Mouse (Mus musculus): Measurements from ENCODE around the gene Cnfn. TPM values are rescaled to one million over a fixed set of nuclear protein-coding genes. Genes with fewer than 3 reads are reported as not detected.

Gene Cnfn
- polyA plus RNA-seq, 1 experiment from 2014 or later: not detected

- H3K4me1 ChIP-seq (ENCODE audit: control insufficient read depth, insufficient read depth, low read length): peaks cover 5% of the 10 kb centered on the region; the same call in 1 of the 2 replicates
- no peak; the same call in 1 of the 2 replicates for ATAC-seq (replicated peaks; ENCODE audit: insufficient number of reproducible peaks, low FRiP score, low TSS enrichment)
- no peak overlapping the region for H3K4me3 ChIP-seq (ENCODE audit: low read depth, low read length)
- no peaks in the 10 kb centered on the region for H3K9me3 ChIP-seq (replicated peaks; ENCODE audit: control insufficient read depth, low read length)
- no peak overlapping the region for H3K4me2 ChIP-seq
- no peak overlapping the region for H3K9ac ChIP-seq (ENCODE audit: low read depth, low read length)
- 69% methylated on average over 12 of the region's 12 CpGs for WGBS (ENCODE audit: insufficient replicate concordance)
- H3K27ac ChIP-seq (ENCODE audit: low read depth, low read length): peak overlapping the region; percentile 24; the same call in 1 of the 2 replicates
- no peaks in the 10 kb centered on the region; the same call in 1 of the 2 replicates for H3K36me3 ChIP-seq (ENCODE audit: control insufficient read depth, insufficient read depth, low read length)
- H3K27me3 ChIP-seq (ENCODE audit: control insufficient read depth, insufficient read depth, low read length): no peaks in the 10 kb centered on the region
Measured at GRCm38 (mm10) chr7:25385850-25386555, 16.5 kb upstream of the Cnfn start.

GRCm38 (mm10) chr7:25385259-25385658, 15.7 kb upstream of the Cnfn start:
- Histone ChIP-seq H3K27me3 (ENCODE audit: control insufficient read depth, insufficient read depth, low read length) (peaks cover 3% of the 10 kb centered on the region; the same call in 1 of the 2 replicates), H3K9me3 (replicated peaks; ENCODE audit: control insufficient read depth, low read length) (no peaks in the 10 kb centered on the region), H3K9ac (ENCODE audit: low read depth, low read length) (no peak overlapping the region), H3K36me3 (ENCODE audit: control insufficient read depth, insufficient read depth, low read length) (no peaks in the 10 kb centered on the region; the same call in 1 of the 2 replicates), H3K4me3 (ENCODE audit: low read depth, low read length) (no peak overlapping the region), H3K27ac (ENCODE audit: low read depth, low read length) (no peak overlapping the region), H3K4me1 (ENCODE audit: control insufficient read depth, insufficient read depth, low read length) (peaks cover 9% of the 10 kb centered on the region), H3K4me2 (no peak overlapping the region)
- 90% methylated on average over 12 of the region's 12 CpGs for WGBS (ENCODE audit: insufficient replicate concordance)
- no peak for ATAC-seq (replicated peaks; ENCODE audit: insufficient number of reproducible peaks, low FRiP score, low TSS enrichment)

- Histone ChIP-seq H3K9ac (ENCODE audit: low read depth, low read length) (no peak overlapping the region), H3K27ac (ENCODE audit: low read depth, low read length) (no peak overlapping the region), H3K4me2 (no peak overlapping the region), H3K4me1 (ENCODE audit: control insufficient read depth, insufficient read depth, low read length) (peaks cover 10% of the 10 kb centered on the region), H3K36me3 (ENCODE audit: control insufficient read depth, insufficient read depth, low read length) (no peaks in the 10 kb centered on the region; the same call in 1 of the 2 replicates), H3K27me3 (ENCODE audit: control insufficient read depth, insufficient read depth, low read length) (peaks cover 3% of the 10 kb centered on the region; the same call in 1 of the 2 replicates), H3K9me3 (replicated peaks; ENCODE audit: control insufficient read depth, low read length) (no peaks in the 10 kb centered on the region), H3K4me3 (ENCODE audit: low read depth, low read length) (no peak overlapping the region)
- no peak for ATAC-seq (replicated peaks; ENCODE audit: insufficient number of reproducible peaks, low FRiP score, low TSS enrichment)
- 84% methylated on average over 9 of the region's 9 CpGs for WGBS (ENCODE audit: insufficient replicate concordance)
Measured at GRCm38 (mm10) chr7:25384818-25385217, 15.3 kb upstream of the Cnfn start.

- WGBS (ENCODE audit: insufficient replicate concordance): 83% methylated on average over 13 of the region's 13 CpGs
Measured at GRCm38 (mm10) chr7:25384318-25384717, 14.8 kb upstream of the Cnfn start.

GRCm38 (mm10) chr7:25383891-25384290, 14.4 kb upstream of the Cnfn start:
- peaks cover 3% of the 10 kb centered on the region; the same call in 1 of the 2 replicates for H3K27me3 ChIP-seq (ENCODE audit: control insufficient read depth, insufficient read depth, low read length)
- 64% methylated on average over 4 of the region's 4 CpGs for WGBS (ENCODE audit: insufficient replicate concordance)

More at GRCm38 (mm10) chr7:25384318-25384717, 14.8 kb upstream of the Cnfn start:
- Histone ChIP-seq H3K9ac (ENCODE audit: low read depth, low read length) (no peak overlapping the region), H3K4me2 (no peak overlapping the region), H3K4me3 (ENCODE audit: low read depth, low read length) (no peak overlapping the region), H3K27me3 (ENCODE audit: control insufficient read depth, insufficient read depth, low read length) (peaks cover 3% of the 10 kb centered on the region; the same call in 1 of the 2 replicates), H3K9me3 (replicated peaks; ENCODE audit: control insufficient read depth, low read length) (no peaks in the 10 kb centered on the region), H3K36me3 (ENCODE audit: control insufficient read depth, insufficient read depth, low read length) (no peaks in the 10 kb centered on the region; the same call in 1 of the 2 replicates), H3K27ac (ENCODE audit: low read depth, low read length) (no peak overlapping the region), H3K4me1 (ENCODE audit: control insufficient read depth, insufficient read depth, low read length) (peaks cover 14% of the 10 kb centered on the region)
- ATAC-seq (replicated peaks; ENCODE audit: insufficient number of reproducible peaks, low FRiP score, low TSS enrichment): no peak

GRCm38 (mm10) chr7:25383385-25383784, 13.9 kb upstream of the Cnfn start:
- Histone ChIP-seq H3K36me3 (ENCODE audit: control insufficient read depth, insufficient read depth, low read length) (no peaks in the 10 kb centered on the region; the same call in 1 of the 2 replicates), H3K4me3 (ENCODE audit: low read depth, low read length) (no peak overlapping the region), H3K9ac (ENCODE audit: low read depth, low read length) (no peak overlapping the region), H3K4me2 (no peak overlapping the region), H3K9me3 (replicated peaks; ENCODE audit: control insufficient read depth, low read length) (no peaks in the 10 kb centered on the region), H3K4me1 (ENCODE audit: control insufficient read depth, insufficient read depth, low read length) (peaks cover 17% of the 10 kb centered on the region), H3K27ac (ENCODE audit: low read depth, low read length) (no peak overlapping the region), H3K27me3 (ENCODE audit: control insufficient read depth, insufficient read depth, low read length) (peaks cover 3% of the 10 kb centered on the region; the same call in 1 of the 2 replicates)
- 81% methylated on average over 7 of the region's 7 CpGs for WGBS (ENCODE audit: insufficient replicate concordance)
- no peak for ATAC-seq (replicated peaks; ENCODE audit: insufficient number of reproducible peaks, low FRiP score, low TSS enrichment)

More at GRCm38 (mm10) chr7:25383891-25384290, 14.4 kb upstream of the Cnfn start:
- ATAC-seq (replicated peaks; ENCODE audit: insufficient number of reproducible peaks, low FRiP score, low TSS enrichment): no peak
- H3K27ac ChIP-seq (ENCODE audit: low read depth, low read length): no peak overlapping the region
- H3K9ac ChIP-seq (ENCODE audit: low read depth, low read length): no peak overlapping the region
- H3K4me3 ChIP-seq (ENCODE audit: low read depth, low read length): no peak overlapping the region
- H3K9me3 ChIP-seq (replicated peaks; ENCODE audit: control insufficient read depth, low read length): no peaks in the 10 kb centered on the region
- no peaks in the 10 kb centered on the region; the same call in 1 of the 2 replicates for H3K36me3 ChIP-seq (ENCODE audit: control insufficient read depth, insufficient read depth, low read length)
- no peak overlapping the region for H3K4me2 ChIP-seq
- peaks cover 17% of the 10 kb centered on the region for H3K4me1 ChIP-seq (ENCODE audit: control insufficient read depth, insufficient read depth, low read length)

GRCm38 (mm10) chr7:25382541-25382940, 13.0 kb upstream of the Cnfn start:
- Histone ChIP-seq H3K4me3 (ENCODE audit: low read depth, low read length) (no peak overlapping the region), H3K27me3 (ENCODE audit: control insufficient read depth, insufficient read depth, low read length) (peaks cover 3% of the 10 kb centered on the region; the same call in 1 of the 2 replicates), H3K4me1 (ENCODE audit: control insufficient read depth, insufficient read depth, low read length) (peaks cover 17% of the 10 kb centered on the region), H3K27ac (ENCODE audit: low read depth, low read length) (no peak overlapping the region), H3K9ac (ENCODE audit: low read depth, low read length) (no peak overlapping the region), H3K9me3 (replicated peaks; ENCODE audit: control insufficient read depth, low read length) (no peaks in the 10 kb centered on the region), H3K4me2 (no peak overlapping the region), H3K36me3 (ENCODE audit: control insufficient read depth, insufficient read depth, low read length) (no peaks in the 10 kb centered on the region)
- no peak for ATAC-seq (replicated peaks; ENCODE audit: insufficient number of reproducible peaks, low FRiP score, low TSS enrichment)

GRCm38 (mm10) chr7:25381284-25381680, 11.8 kb upstream of the Cnfn start:
- Histone ChIP-seq H3K9me3 (replicated peaks; ENCODE audit: control insufficient read depth, low read length) (no peaks in the 10 kb centered on the region), H3K27me3 (ENCODE audit: control insufficient read depth, insufficient read depth, low read length) (peaks cover 3% of the 10 kb centered on the region; the same call in 1 of the 2 replicates), H3K4me1 (ENCODE audit: control insufficient read depth, insufficient read depth, low read length) (peaks cover 14% of the 10 kb centered on the region), H3K9ac (ENCODE audit: low read depth, low read length) (no peak overlapping the region), H3K36me3 (ENCODE audit: control insufficient read depth, insufficient read depth, low read length) (no peaks in the 10 kb centered on the region), H3K4me3 (ENCODE audit: low read depth, low read length) (no peak overlapping the region), H3K27ac (ENCODE audit: low read depth, low read length) (no peak overlapping the region), H3K4me2 (no peak overlapping the region)
- 42% methylated on average over 3 of the region's 3 CpGs for WGBS (ENCODE audit: insufficient replicate concordance)
- no peak for ATAC-seq (replicated peaks; ENCODE audit: insufficient number of reproducible peaks, low FRiP score, low TSS enrichment)
